Mouse (Mus musculus) left cerebral cortex, postnatal 36 days (tissue): ENCODE measurements around the gene 1700001J03Rik. TPM values are rescaled to one million over a fixed set of nuclear protein-coding genes. Genes with fewer than 3 reads are reported as not detected.
"Not testable (repeated sequence)": the region's sequence is repeated elsewhere in the genome, so short reads cannot be mapped to it uniquely, and the experiment has no call there.

Experiments
- DNase-seq, 2 experiments: peaks; one replicate each; pipeline ENCODE4 v3.0.0; 2021 to 2022; ENCODE audit warnings: low spot score in 2 of 2, mixed read lengths in 1 of 2
- intact Hi-C: fragments of 180-260 bp; cut with DNase I; formaldehyde crosslinking; loops from one replicate; pipeline ENCODE4 v1.15.1; 2025
- total RNA-seq, 2 experiments: library from RNA; stranded (reverse); gene quantifications; 2 replicates each; pipeline ENCODE4 v1.2.3; 2021

The 1700001J03Rik gene
- total RNA-seq = 1 to 10 TPM in 1 of 2 experiments, under 1 TPM in 1; 0.67 to 1.6 TPM

DNA sequence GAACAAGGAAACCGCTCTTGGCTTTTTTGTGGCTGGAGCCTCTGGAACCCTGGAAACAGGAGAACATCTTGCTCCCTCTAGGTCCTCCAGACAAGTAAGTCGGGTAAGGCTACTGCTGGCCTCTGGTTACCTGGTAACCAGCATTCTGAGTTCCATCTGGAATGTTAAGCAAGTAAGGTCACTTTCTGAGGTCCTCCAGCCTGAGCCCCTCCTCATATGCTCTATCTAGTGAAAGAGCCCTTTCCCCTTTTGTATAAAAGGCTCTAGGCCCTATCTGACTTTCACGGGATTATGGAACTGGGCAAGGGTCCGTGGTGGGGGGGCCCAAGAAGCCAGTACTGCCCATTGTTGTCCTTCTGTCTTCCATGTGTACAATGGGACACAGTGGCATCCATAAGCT is at the start of gene 1700001J03Rik:
Gene 1700001J03Rik, minus strand, starts transcription at position 101 of the 400 bp plus-strand sequence.
- DNase-seq, intact Hi-C loops: not testable (repeated sequence)

DNA sequence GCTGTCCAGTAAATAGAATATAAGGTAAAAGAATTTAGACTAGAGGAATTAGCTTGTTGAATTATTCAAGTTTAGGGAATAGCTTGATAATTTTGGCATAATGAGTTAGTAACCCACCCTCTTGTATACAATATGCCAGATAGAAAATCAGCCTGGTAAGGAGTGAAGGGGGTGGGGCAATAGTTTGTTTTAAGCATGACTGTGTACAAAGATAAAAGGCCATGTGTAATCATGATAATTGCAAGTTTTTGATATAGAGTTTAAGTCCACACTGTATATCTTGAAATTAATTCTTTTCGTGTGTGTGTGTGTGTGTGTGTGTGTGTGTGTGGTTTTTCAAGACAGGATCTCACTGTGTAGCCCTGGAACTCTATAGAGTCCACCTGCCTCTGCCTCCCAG is 49.2 kb upstream of the 1700001J03Rik start:
- no peak for DNase-seq
- intact Hi-C loops = loop anchor here (5.0 kb wide), 1 partner anchor 58 kb away; no protein-coding TSS in a partner anchor

DNA sequence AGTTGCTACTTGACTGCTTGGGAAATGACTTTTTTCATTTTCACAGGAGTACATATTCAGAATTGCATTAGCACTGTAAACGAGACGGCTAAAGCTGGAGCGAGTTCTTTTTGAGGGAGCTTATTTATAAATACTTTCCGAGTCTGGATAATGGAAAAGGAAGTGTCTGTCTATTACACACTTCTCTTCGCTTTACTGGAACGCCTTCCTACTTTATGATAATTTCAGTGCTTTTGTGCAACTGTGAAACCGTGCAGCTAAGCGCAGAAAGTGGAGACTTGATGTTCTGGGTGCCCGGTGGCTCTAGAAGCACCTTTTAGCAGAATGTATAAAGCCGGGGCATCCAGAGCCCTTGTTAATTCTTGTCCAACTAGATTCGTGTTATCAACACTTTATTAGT is 47.7 kb upstream of the 1700001J03Rik start:
- intact Hi-C loops = loop anchor here (5.0 kb wide), 1 partner anchor 59 kb away; no protein-coding TSS in a partner anchor
- DNase-seq = no peak

DNA sequence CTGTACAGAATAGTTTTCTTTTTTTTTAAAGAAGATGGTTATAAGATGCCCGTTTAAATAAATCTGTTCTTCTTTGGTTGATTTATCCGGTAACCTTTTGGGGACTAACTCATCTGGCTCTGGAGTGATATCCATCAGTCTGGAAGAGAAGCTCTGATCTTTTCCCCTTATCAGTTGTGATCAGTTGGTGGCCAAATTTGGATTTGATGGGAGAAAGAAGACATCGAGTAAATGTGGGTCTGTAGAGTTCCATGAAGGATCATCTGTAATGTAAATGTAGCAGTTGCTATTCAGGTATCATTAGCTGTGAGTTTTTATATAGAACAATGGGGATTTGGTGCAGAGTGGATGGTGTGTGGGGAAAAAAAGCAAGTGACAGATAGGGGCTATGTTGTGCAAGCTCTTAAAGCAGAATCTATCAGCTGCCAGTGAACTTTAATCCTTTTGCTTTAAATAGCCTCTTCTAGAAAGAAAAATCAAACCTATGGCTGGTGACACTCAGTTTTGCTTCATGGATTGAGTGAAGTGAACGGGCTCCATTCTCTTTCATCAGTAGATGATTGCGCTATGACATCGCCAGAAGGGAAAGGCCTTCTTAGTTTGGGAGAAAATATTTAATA is 47.1 kb upstream of the 1700001J03Rik start:
- intact Hi-C loops = loop anchor here (5.0 kb wide), 1 partner anchor 60 kb away; no protein-coding TSS in a partner anchor
- DNase-seq = no peak

GRCm38 (mm10) chr5:146231655-146231996 is 46.5 kb upstream of the 1700001J03Rik start:
- intact Hi-C loops = loop anchor here (1.0 to 5.0 kb wide), 2 partner anchors 18 to 61 kb away; no protein-coding TSS in a partner anchor
- DNase-seq = no peak

GRCm38 (mm10) chr5:146230864-146231654 is 46.0 kb upstream of the 1700001J03Rik start, which contains the start of gene Cdk8:
Gene Cdk8, plus strand, starts transcription at chr5:146231230.
- DNase-seq = peak; percentile 93 to 94
- intact Hi-C loops = loop anchor here (1.0 to 5.0 kb wide), 2 partner anchors 18 to 61 kb away; no protein-coding TSS in a partner anchor

DNA sequence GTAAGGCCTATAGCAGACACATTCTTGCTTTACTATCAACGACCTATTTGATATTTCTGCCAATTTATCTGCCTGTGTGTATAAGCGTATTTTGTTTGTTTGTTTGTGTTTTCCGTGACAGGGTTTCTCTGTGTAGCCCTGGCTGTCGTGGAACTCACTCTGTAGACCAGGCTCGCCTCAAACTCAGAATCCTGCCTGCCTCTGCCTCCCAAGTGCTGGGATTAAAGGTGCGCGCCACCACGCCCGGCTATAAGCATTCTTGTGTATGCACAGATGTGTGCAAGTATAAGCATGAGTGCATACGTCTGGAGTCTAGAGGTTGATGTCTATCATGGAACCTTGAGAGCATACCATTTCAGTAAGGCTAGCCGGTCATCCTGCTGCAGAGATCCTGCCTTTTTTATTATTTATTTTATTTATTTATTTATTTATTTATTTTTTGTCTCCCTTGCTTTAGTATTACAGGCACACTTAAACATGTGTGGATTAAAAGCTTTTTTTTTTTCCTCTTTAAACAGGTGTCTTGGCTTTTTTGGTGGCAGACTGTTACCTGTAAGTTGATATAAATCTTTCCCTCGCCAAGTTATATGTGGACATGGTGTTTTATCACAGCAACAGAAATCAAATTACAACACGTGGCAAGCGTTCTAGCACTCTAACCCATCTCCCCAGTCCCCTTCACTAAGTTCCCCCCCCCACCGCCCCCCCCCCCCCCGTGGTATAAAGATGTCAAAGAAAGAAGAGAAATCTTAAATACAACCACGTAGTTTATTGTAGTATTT is 45.0 kb upstream of the 1700001J03Rik start:
- intact Hi-C loops = loop anchor here (5.0 kb wide), 1 partner anchor 62 kb away; no protein-coding TSS in a partner anchor

DNA sequence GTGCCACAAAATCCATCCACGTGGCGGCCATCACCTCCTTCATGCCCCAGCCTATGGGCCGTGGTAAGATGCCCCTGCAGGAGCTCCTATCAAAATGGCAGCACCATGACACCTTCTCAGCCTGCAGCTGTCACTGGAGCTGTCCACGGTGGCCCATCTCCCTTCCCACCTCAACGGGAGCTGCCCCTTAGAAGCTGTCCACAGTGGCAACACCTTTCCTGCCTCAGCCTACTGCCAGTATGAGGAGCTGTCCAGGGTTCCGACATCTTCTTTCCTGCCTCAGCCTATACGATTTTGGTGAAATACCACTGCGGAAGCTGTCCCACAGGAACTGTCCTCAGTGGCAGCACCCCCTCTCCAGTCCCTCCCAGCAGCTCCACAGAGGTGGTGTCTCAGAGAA is 42.4 kb upstream of the 1700001J03Rik start:
- no peak for DNase-seq
- intact Hi-C loops = no loop called here

More for the DNA sequence above, 45.0 kb upstream of the 1700001J03Rik start:
- DNase-seq = no peak

- intact Hi-C loops = loop anchor here (5.0 kb wide), 1 partner anchor 154 kb away; no protein-coding TSS in a partner anchor
- DNase-seq = no peak
Measured at GRCm38 (mm10) chr5:146223786-146224185, 38.7 kb upstream of the 1700001J03Rik start.

DNA sequence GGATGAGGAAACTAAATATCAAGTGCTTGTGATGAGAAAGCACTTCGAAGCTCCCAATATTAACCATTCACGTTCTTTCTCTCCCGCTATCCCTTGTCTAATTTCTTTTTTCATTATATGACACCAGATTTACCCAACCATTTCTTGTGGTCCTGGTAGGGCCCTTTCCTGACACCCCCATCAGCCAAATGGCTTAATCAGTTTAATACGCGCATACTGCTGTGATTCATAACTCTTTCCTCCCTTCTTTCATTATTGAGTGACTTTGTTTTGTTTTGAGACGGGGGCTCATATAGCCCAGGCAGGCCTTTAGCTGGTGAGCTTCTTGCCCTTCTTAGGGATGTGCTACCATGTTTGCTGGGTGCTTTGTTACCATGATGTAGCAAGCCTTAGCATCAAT is 36.6 kb upstream of the 1700001J03Rik start:
- intact Hi-C loops = loop anchor here (5.0 kb wide), 1 partner anchor 156 kb away; no protein-coding TSS in a partner anchor
- DNase-seq = no peak

GRCm38 (mm10) chr5:146220879-146221714 is 36.0 kb upstream of the 1700001J03Rik start, which contains the start of gene Rnf6:
Gene Rnf6, minus strand, starts transcription at chr5:146221555.
- intact Hi-C loops = loop anchor here (5.0 kb wide), 1 partner anchor 156 kb away; no protein-coding TSS in a partner anchor
- peak; percentile 90 to 92 for DNase-seq

GRCm38 (mm10) chr5:146220501-146220878 is 35.4 kb upstream of the 1700001J03Rik start:
- DNase-seq = no peak
- intact Hi-C loops = loop anchor here (5.0 kb wide), 1 partner anchor 157 kb away; no protein-coding TSS in a partner anchor

DNA sequence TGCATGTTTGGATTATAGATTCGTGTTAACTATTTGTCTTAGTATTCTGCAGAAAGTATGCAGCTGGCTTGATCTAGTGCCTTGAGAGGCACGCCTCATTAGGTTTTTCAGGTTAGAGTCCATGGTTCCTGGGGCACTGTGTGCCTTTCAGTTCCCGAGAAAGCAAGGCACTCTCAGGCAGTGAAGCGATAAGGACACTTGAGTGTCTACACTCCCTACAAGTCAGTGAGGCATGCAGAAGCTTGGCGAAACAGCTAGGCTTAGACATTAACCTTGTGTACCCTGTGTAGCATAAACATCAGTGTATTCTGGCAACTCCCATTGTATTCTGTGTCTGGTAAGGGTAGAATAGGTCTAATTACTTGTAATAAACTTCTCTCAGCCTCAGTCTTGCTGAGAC is 20.4 kb upstream of the 1700001J03Rik start:
- intact Hi-C loops = no loop called here

DNA sequence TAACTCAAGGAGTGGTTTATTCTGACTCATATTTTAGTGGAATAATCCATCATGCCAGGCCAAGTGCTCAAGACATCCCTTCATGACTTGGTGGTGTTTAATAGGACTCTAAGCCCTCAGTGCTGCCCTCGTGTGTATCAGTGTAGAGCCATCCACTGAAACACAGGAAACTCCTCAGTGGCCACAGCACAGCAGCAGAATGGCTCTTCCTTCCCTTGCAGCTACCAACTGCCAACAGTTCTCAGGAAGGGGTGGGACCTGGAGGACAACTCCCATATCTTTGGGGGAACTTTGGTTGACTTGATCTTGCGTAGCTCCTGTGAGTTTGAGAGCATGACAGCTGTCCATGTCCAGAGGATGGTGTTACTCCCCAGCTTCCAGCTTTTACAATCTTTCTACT is 18.8 kb upstream of the 1700001J03Rik start:
- intact Hi-C loops = no loop called here
- DNase-seq = no peak

More for the DNA sequence above, 20.4 kb upstream of the 1700001J03Rik start:
- no peak for DNase-seq

GRCm38 (mm10) chr5:146200580-146200979 is 15.5 kb upstream of the 1700001J03Rik start:
- DNase-seq = no peak
- intact Hi-C loops = no loop called here

DNA sequence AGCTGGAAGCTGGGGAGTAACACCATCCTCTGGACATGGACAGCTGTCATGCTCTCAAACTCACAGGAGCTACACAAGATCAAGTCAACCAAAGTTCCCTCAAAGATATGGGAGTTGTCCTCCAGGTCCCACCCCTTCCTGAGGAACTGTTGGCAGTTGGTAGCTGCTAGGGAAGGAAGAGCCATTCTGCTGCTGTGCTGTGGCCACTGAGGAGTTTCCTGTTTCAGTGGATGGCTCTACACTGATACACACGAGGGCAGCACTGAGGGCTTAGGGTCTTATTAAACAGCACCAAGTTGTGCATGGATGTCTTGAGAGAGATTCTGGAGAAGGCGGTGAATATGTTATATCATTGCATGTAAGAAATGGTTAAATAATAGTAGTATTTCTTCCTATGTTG is 14.4 kb upstream of the 1700001J03Rik start:
- DNase-seq = no peak
- intact Hi-C loops = no loop called here

- no peak for DNase-seq
- intact Hi-C loops = no loop called here
Measured at GRCm38 (mm10) chr5:146199073-146199472, 14.0 kb upstream of the 1700001J03Rik start.

- intact Hi-C loops = no loop called here
- DNase-seq = no peak
Measured at GRCm38 (mm10) chr5:146193360-146193759, 8.3 kb upstream of the 1700001J03Rik start.
